Mouse (Mus musculus) A20 (cell line): ENCODE measurements around the gene Mrpl24.
A peak's percentile ranks its signal among the peaks of the same experiment; 100 is the strongest.

Experiments
- DNase-seq: peaks from one replicate; pipeline ENCODE4 v3.0.0-alpha.2; 2011; ENCODE audit warnings: low read depth, low spot score

Gene Mrpl24

GRCm38 (mm10) chr3:87910573-87911141 is 8.6 kb upstream of the Mrpl24 start:
- DNase-seq, result no peak

GRCm38 (mm10) chr3:87913491-87913890 is 5.8 kb upstream of the Mrpl24 start:
- DNase-seq, result no peak

DNA sequence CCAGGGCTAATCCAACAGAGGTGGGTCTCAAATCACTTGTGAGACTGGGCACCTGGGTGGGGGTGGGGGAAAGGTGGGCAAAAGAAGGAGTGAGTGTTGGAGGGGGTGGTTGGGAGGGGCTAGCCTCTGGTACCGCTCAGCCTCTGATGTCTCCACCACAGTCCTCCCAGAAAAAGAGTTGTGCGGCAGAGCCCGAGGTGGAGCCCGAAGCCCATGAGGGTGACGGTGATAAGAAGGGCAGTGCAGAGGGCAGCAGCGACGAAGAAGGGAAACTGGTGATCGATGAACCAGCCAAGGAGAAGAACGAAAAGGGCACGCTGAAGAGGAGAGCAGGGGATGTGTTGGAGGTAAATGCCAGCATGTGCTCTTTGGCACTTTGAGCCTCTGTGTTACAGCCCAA is 5.4 kb upstream of the Mrpl24 start:
- no peak for DNase-seq

- no peak for DNase-seq
Observed at GRCm38 (mm10) chr3:87916990-87917389, 2.3 kb upstream of the Mrpl24 start.

GRCm38 (mm10) chr3:87918551-87918950 is 755 bp upstream of the Mrpl24 start:
- no peak for DNase-seq

DNA sequence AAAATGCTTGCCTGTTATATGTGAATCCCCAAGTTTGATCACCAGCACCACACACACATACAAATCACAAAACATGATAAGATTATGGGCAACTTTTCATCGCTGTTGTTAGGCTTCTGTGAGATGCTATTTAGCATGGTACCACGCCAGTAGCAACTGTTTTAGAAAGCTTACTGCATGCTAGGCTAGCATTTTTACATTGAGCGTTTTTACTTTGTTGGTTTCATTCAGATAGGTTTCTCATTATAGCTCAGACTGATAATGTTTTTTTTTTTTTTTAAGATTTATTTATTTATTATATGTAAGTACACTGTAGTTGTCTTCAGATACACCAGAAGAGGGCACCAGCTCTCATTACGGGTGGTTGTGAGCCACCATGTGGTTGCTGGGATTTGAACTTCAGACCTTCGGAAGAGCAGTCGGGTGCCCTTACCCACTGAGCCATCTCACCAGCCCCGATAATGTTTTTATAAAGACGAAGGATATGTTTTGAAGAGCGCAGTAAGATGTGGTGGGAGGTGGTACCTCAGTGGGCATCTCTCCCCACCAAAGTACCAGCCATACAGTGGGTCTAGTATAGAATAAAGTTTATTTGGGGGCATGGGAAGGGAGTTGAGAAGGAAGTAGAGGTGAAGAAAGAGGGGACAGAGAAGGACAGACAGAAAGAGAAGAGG is 1.1 kb downstream of the Mrpl24 start:
- DNase-seq, result no peak

DNA sequence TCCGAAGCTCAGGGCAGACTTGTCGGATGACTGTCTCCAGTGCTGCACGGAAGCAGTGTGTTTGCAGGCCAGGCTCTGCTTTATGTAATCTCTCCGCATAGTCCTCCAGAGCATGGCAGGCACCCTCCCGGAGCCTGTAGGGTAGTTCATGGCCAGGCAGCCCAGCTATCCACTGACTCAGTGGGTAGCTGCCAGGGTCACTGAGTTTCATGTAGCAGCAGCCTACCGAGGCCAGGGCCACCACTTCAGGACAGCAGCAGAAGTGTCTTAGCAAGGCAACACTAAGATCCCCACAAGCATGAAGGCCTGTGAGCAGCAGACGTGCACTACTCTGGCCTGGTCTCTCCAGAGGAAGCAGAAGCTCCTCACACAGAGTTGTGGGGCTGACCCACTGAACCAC is 5.7 kb downstream of the Mrpl24 start:
- no peak for DNase-seq

DNA sequence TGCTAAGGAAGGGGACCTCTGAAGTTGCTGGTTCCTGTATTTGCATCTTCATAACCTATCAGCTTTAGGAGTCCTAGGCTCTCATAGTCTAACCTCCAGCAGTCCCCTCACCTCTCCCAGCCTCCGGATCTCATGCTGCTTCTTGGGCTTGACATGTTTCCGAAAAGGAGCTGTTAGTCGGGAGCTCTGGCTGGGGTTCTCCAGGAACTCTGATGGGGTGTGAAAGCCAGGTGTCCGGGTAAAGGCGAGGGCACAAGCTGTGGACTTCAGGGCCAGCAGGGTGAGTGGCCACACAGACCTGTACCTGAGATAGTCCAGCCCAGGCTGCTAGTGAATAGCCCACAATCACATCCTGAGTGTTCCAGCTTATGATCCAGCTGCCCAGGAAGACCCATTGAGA is 8.1 kb downstream of the Mrpl24 start:
- DNase-seq, result no peak

DNA sequence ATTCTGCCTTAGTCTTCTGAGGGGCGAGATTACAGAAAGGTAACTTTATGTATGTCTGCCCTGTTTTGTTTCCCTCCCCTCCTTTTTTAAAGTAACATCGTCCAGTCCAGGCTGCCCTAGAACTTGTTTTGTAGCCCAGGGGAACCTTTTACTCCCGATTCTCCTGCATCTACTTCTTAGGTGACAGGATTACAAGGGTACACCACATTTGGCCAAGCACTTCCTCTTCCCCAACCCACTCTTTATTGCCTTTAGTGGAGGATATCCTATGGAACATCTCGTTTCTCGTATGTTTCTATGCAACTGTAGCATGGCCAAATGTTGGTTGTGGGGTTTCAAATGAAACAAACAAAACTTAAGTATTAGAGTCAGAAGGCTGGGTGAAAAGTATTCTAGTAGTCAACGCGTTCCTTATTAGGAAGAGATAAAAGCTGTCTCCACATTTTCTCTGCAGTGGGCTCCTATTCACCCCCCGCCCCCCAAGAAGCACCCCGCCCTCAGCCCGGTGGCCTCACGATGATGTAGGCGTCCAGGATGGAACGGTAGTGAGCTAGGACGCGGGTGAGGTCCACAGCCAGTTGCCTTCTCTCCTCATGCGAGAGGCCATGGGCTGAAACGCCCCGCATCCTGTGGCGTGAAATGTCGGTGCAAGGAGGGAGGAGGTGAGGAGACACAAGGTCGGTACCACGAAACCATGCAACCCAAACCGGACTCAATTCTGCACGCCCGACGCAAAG is 10.2 kb downstream of the Mrpl24 start:
- DNase-seq, result peak; percentile 36

- DNase-seq, result peak; percentile 97
Observed at GRCm38 (mm10) chr3:87930078-87930795, 10.9 kb downstream of the Mrpl24 start, which contains the start of the genes Isg20l2 and Rrnad1. TSS of gene Isg20l2 (plus strand) at chr3:87930314. TSS of gene Rrnad1 (minus strand) at chr3:87930717.

GRCm38 (mm10) chr3:87934026-87934425 is 14.7 kb downstream of the Mrpl24 start:
- DNase-seq, result no peak

GRCm38 (mm10) chr3:87934501-87934900 is 15.2 kb downstream of the Mrpl24 start:
- no peak for DNase-seq

DNA sequence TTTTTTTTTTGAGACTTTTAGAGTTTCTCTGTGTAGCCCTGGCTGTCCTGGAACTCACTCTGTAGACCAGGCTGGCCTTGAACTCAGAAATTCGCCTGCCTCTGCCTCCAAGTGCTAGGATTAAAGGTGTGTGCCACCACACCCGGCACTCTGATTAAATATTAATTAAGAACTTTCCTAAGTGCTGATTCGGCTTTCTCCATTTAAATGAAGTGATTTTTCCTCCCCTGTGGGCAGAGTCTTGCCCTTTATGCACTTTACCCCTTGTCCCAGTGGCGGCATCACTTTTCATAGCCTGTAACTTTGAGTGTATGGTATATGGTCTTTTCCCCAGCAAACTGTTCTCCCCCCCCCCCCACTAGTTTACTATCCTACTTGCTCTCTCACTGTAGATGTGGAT is 15.9 kb downstream of the Mrpl24 start:
- DNase-seq, result no peak

GRCm38 (mm10) chr3:87935776-87936175 is 16.5 kb downstream of the Mrpl24 start:
- DNase-seq, result peak; percentile 57

DNA sequence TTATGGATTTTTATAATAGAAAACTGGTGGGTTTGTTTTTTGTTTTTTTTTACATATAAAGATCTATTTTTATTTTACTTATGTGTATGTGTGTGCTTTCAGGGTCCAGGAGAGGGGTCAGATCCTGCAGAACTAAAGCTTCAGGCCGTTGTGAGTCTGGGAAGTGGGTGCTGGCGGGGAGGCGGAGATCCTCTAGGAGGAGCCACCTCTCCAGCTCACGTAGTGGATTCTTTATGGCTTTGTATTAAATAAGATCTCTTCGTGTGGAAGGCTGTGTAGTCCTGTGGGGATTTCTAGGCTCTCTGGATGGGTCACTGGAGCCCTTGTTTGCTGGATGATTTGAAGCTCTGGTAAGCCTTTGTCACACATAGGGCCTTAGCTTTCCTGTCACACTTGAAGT is 21.3 kb downstream of the Mrpl24 start:
- DNase-seq, result no peak

DNA sequence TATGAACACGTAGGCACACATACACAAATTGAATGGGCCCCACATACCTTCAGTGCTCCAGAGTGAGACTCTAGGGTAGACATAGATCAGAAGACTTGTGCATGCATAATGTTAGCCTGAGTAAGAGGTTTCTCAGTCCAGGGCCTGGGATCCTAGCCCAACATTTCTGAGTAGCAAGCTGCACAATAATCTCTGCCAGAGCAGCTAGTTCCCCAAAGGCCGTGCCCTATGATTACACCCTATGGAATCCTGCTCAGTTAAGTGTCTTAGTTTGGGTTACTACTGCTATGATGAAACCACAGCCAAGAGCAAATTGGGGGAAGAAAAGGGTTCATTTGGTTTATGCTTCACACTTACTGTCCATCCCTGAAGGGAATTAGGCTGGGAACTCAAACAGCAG is 23.2 kb downstream of the Mrpl24 start:
- no peak for DNase-seq

DNA sequence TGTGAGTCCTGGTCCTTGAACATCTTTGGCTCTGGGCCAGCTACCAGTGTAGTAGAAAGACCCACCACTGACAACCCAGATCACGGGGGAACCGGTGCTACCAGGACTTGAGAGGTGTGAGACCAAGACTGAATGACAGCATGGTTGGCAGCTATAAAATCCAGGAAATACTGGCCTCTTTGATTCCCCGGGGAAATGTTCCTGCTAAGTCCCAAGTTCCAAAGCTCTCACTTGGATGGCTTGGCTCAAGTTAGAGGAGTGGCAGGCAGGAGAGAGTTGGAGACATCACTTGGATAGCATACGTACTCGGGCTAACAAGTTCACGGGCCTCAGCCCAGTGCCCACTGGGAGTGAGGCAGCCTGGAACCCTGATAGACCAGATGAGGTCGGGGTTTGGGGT is 24.3 kb downstream of the Mrpl24 start:
- DNase-seq, result no peak

GRCm38 (mm10) chr3:87944838-87945600 is 25.7 kb downstream of the Mrpl24 start:
- DNase-seq, result no peak

DNA sequence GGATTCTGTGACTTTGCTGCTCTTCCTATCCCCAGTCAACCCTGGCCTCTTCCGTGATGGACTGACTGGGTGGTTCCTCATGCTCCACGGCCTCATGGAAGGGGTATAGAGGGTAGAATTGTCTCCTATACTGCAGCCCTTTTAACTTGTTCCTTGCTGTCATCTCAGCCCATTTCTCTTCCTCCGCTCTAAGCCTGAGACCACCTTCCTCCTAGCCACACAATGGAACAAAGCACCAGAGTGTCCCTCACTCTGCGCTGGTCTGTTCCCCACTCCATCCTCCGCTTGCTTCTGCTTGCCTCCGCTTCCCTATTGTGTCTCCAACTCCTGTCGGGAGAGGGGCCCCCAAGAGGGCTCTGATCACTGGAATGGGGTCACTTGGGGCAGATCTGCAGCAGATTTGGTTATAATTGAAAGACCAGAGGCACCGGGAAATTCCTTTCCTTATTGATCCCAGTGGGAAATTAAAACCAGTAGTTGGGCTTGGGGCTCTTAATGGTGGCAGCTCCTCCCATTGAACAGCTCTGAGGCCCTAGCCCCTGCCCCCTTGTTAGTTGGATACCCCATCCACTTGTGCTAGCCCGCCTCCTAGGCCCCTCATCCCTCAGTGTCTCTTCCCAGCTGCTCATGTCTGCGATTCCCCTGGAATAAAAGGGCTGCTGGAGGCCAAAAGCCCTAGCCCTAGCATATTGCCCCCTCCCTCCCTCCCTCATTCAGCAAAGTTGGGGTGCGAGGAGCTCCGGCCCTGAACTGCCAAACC is 26.7 kb downstream of the Mrpl24 start:
- no peak for DNase-seq

- no peak for DNase-seq
Observed at GRCm38 (mm10) chr3:87946541-87946860, 27.2 kb downstream of the Mrpl24 start.
